In genomic region chr6:28420865-28421264, GRCm38 (mm10) we compare ENCODE assay signal across 8 mouse cellular contexts. TPM values are rescaled to one million over a fixed set of nuclear protein-coding genes. Genes with fewer than 3 reads are reported as not detected.
DNase-seq lines count a peak whose midpoint lies in the region; ATAC-seq and TF ChIP-seq lines count a peak whose summit lies in the region.

No protein-coding gene starts in this region.

- H3K9me3 ChIP-seq in embryonic facial prominence, embryonic 15.5 days (replicated peaks), result no peaks in the 10 kb centered on the region
- H3K9me3 ChIP-seq in intestine, postnatal 0 days (ENCODE audit: control insufficient read depth), result no peaks in the 10 kb centered on the region
- H3K9me3 ChIP-seq in neural tube, embryonic 13.5 days, result no peaks in the 10 kb centered on the region

- H3K4me3 ChIP-seq in lung, adult 2 months (replicated peaks; ENCODE audit: extremely low read depth, low read depth, low read length), result peak overlapping the region; percentile 83
- peak overlapping the region; percentile 86 for H3K4me3 ChIP-seq in embryonic facial prominence, embryonic 15.5 days (replicated peaks)
- H3K4me3 ChIP-seq in intestine, postnatal 0 days (ENCODE audit: low read depth, low read length), result peak overlapping the region; percentile 69
- peak overlapping the region; percentile 95 for H3K4me3 ChIP-seq in neural tube, embryonic 13.5 days

- H3K4me2 ChIP-seq in embryonic facial prominence, embryonic 15.5 days (replicated peaks), result peak overlapping the region; percentile 88
- peak overlapping the region; percentile 96 for H3K4me2 ChIP-seq in intestine, postnatal 0 days (replicated peaks; ENCODE audit: low read depth)
- H3K4me2 ChIP-seq in neural tube, embryonic 13.5 days, result peak overlapping the region; percentile 99

- 0 out of 2 replicates have a peak overlapping the region, but pooled peaks have one; percentile 72 for H3K27ac ChIP-seq in embryonic facial prominence, embryonic 15.5 days (replicated peaks)
- peak overlapping the region; percentile 84 for H3K27ac ChIP-seq in intestine, postnatal 0 days (ENCODE audit: low read depth, low read length)
- no peak overlapping the region for H3K27ac ChIP-seq in neural tube, embryonic 13.5 days (replicated peaks)

- peaks cover 43% of the 10 kb centered on the region for H3K36me3 ChIP-seq in embryonic facial prominence, embryonic 15.5 days
- peaks cover 23% of the 10 kb centered on the region for H3K36me3 ChIP-seq in intestine, postnatal 0 days (ENCODE audit: control insufficient read depth, insufficient read depth)
- peaks cover 41% of the 10 kb centered on the region for H3K36me3 ChIP-seq in neural tube, embryonic 13.5 days

- no peaks in the 10 kb centered on the region for H3K27me3 ChIP-seq in embryonic facial prominence, embryonic 15.5 days
- H3K27me3 ChIP-seq in intestine, postnatal 0 days (replicated peaks; ENCODE audit: control insufficient read depth, insufficient read depth, low read length), result no peaks in the 10 kb centered on the region
- no peaks in the 10 kb centered on the region for H3K27me3 ChIP-seq in neural tube, embryonic 13.5 days

- peak overlapping the region; percentile 72 for H3K9ac ChIP-seq in embryonic facial prominence, embryonic 15.5 days
- H3K9ac ChIP-seq in intestine, postnatal 0 days (ENCODE audit: low read depth, low read length), result peak overlapping the region; percentile 74
- H3K9ac ChIP-seq in neural tube, embryonic 13.5 days, result peak overlapping the region; percentile 88

- peaks cover 27% of the 10 kb centered on the region; the same call in 1 of the 2 replicates for H3K4me1 ChIP-seq in lung, adult 2 months (ENCODE audit: control insufficient read depth, insufficient read depth, low read length)
- peaks cover 45% of the 10 kb centered on the region for H3K4me1 ChIP-seq in embryonic facial prominence, embryonic 15.5 days
- 0 out of 2 replicates have a peak, but pooled peaks cover 7% of the 10 kb centered on the region for H3K4me1 ChIP-seq in intestine, postnatal 0 days (replicated peaks; ENCODE audit: control insufficient read depth, insufficient read depth, low read length)
- peaks cover 60% of the 10 kb centered on the region for H3K4me1 ChIP-seq in neural tube, embryonic 13.5 days (replicated peaks)

- WGBS in lung, adult 2 months, result 9% methylated on average over 13 of the region's 13 CpGs
- 19% methylated on average over 13 of the region's 13 CpGs for WGBS in embryonic facial prominence, embryonic 15.5 days
- WGBS in intestine, postnatal 0 days, result 16% methylated on average over 13 of the region's 13 CpGs
- WGBS in neural tube, embryonic 13.5 days, result 28% methylated on average over 13 of the region's 13 CpGs

- no peak for ATAC-seq in embryonic facial prominence, embryonic 15.5 days (ENCODE audit: insufficient number of reproducible peaks, low FRiP score, low TSS enrichment, low read depth)
- no peak for ATAC-seq in intestine, postnatal 0 days
- ATAC-seq in neural tube, embryonic 13.5 days (ENCODE audit: low read depth), result no peak

- TF ChIP-seq POLR2A in lung, adult 2 months (IDR thresholded peaks at IDR 0.05; ENCODE audit: borderline replicate concordance, extremely low read depth, low read depth, low read length), result no peak

- DNase-seq in lung, adult 2 months, result no peak
- DNase-seq in lung, postnatal 4 days, result no peak
- no peak for DNase-seq in ovary, postnatal 14 days (ENCODE audit: low spot score)
- DNase-seq in frontal cortex, postnatal 14 days (ENCODE audit: low spot score in 2 of 2), result no peak
- no peak for DNase-seq in thymus, postnatal 4 days

- TF ChIP-seq CTCF in lung, adult 2 months (IDR thresholded peaks at IDR 0.05; ENCODE audit: insufficient read depth, low read length), result no peak
- no peak for TF ChIP-seq CTCF in intestine, postnatal 0 days (IDR thresholded peaks at IDR 0.05; ENCODE audit: low read depth)

RNA-seq across cellular contexts. Expression of gene Arf5, which starts 2.5 kb away (rescaled TPM):
- 377 and 390 TPM in 2 replicates for polyA plus RNA-seq in lung, adult 2 months (2012; rRNA removed)
- 419 and 430 TPM in 2 replicates for polyA plus RNA-seq in embryonic facial prominence, embryonic 15.5 days (2015; fragmentation: Nextera tagmentation; extraction: Ambion mirVana)
- polyA plus RNA-seq in intestine, postnatal 0 days (2015; fragmentation: Nextera tagmentation; extraction: Ambion mirVana), result 289 and 307 TPM in 2 replicates
- 336 and 392 TPM in 2 replicates for polyA plus RNA-seq in neural tube, embryonic 13.5 days (2015; fragmentation: Nextera tagmentation; extraction: Ambion mirVana)

RNA-seq across cellular contexts. Expression of gene Fscn3, which starts 6.7 kb away (rescaled TPM):
- polyA plus RNA-seq in lung, adult 2 months (2012; rRNA removed), result 0.09 TPM in 1 of 2 replicates, not detected in the other
- polyA plus RNA-seq in embryonic facial prominence, embryonic 15.5 days (2015; fragmentation: Nextera tagmentation; extraction: Ambion mirVana), result not detected in 2 replicates
- not detected in 2 replicates for polyA plus RNA-seq in intestine, postnatal 0 days (2015; fragmentation: Nextera tagmentation; extraction: Ambion mirVana)
- polyA plus RNA-seq in neural tube, embryonic 13.5 days (2015; fragmentation: Nextera tagmentation; extraction: Ambion mirVana), result not detected in 2 replicates

RNA-seq across cellular contexts. Expression of gene Gcc1, which starts 7.3 kb away (rescaled TPM):
- 8.0 and 9.3 TPM in 2 replicates for polyA plus RNA-seq in lung, adult 2 months (2012; rRNA removed)
- 9.6 and 10.5 TPM in 2 replicates for polyA plus RNA-seq in embryonic facial prominence, embryonic 15.5 days (2015; fragmentation: Nextera tagmentation; extraction: Ambion mirVana)
- polyA plus RNA-seq in intestine, postnatal 0 days (2015; fragmentation: Nextera tagmentation; extraction: Ambion mirVana), result 5.3 and 6.8 TPM in 2 replicates
- 10.0 and 12.5 TPM in 2 replicates for polyA plus RNA-seq in neural tube, embryonic 13.5 days (2015; fragmentation: Nextera tagmentation; extraction: Ambion mirVana)

RNA-seq across cellular contexts. Expression of gene Zfp800, which starts 23.1 kb away (rescaled TPM):
- polyA plus RNA-seq in lung, adult 2 months (2012; rRNA removed), result 3.0 and 4.4 TPM in 2 replicates
- 20.6 and 23.3 TPM in 2 replicates for polyA plus RNA-seq in embryonic facial prominence, embryonic 15.5 days (2015; fragmentation: Nextera tagmentation; extraction: Ambion mirVana)
- 19.2 and 19.3 TPM in 2 replicates for polyA plus RNA-seq in intestine, postnatal 0 days (2015; fragmentation: Nextera tagmentation; extraction: Ambion mirVana)
- 20.5 and 23.5 TPM in 2 replicates for polyA plus RNA-seq in neural tube, embryonic 13.5 days (2015; fragmentation: Nextera tagmentation; extraction: Ambion mirVana)

RNA-seq across cellular contexts. Expression of gene Pax4, which starts 28.3 kb away (rescaled TPM):
- polyA plus RNA-seq in lung, adult 2 months (2012; rRNA removed), result not detected in 2 replicates
- polyA plus RNA-seq in embryonic facial prominence, embryonic 15.5 days (2015; fragmentation: Nextera tagmentation; extraction: Ambion mirVana), result not detected in 2 replicates
- polyA plus RNA-seq in intestine, postnatal 0 days (2015; fragmentation: Nextera tagmentation; extraction: Ambion mirVana), result 0.37 and 1.3 TPM in 2 replicates
- not detected in 2 replicates for polyA plus RNA-seq in neural tube, embryonic 13.5 days (2015; fragmentation: Nextera tagmentation; extraction: Ambion mirVana)
